Mouse (Mus musculus): ENCODE measurements around the gene Zfp82.
"Not testable (repeated sequence)": the region's sequence is repeated elsewhere in the genome, so short reads cannot be mapped to it uniquely, and the experiment has no call there.

Zfp82 gene

GRCm38 (mm10) chr7:30072146-30073028, at the start of gene Zfp82:
Zfp82 (minus strand) TSS chr7:30072900.
- peak; percentile 85 to 87 for DNase-seq (ENCODE audit: low spot score in 2 of 2)

GRCm38 (mm10) chr7:30122188-30122530, 49.5 kb upstream of the Zfp82 start:
- no peak for DNase-seq (ENCODE audit: low spot score in 2 of 2)

- peak; percentile 81 to 90 for DNase-seq (ENCODE audit: low spot score in 2 of 2)
These were observed 48.8 kb upstream of the Zfp82 start, which contains the start of gene Zfp382 for GRCm38 (mm10) chr7:30121308-30122187. Zfp382 (plus strand) TSS chr7:30121942.

- not testable (repeated sequence) for DNase-seq (ENCODE audit: low spot score in 2 of 2)
These were observed 45.2 kb upstream of the Zfp82 start for GRCm38 (mm10) chr7:30117935-30118334.

GRCm38 (mm10) chr7:30116076-30116475, 43.4 kb upstream of the Zfp82 start:
- no peak for DNase-seq (ENCODE audit: low spot score in 2 of 2)

- DNase-seq (ENCODE audit: low spot score in 2 of 2): peak; percentile 66 to 71
These were observed 26.6 kb upstream of the Zfp82 start for GRCm38 (mm10) chr7:30099297-30099696.

- no peak for DNase-seq (ENCODE audit: low spot score in 2 of 2)
These were observed 22.9 kb upstream of the Zfp82 start for GRCm38 (mm10) chr7:30095551-30096125.

- peak; percentile 87 to 91 for DNase-seq (ENCODE audit: low spot score in 2 of 2)
These were observed 22.1 kb upstream of the Zfp82 start, which contains the start of gene Zfp260 for GRCm38 (mm10) chr7:30094646-30095429. Zfp260 (plus strand) TSS chr7:30094777.

- no peak for DNase-seq (ENCODE audit: low spot score in 2 of 2)
These were observed 21.3 kb upstream of the Zfp82 start for GRCm38 (mm10) chr7:30093918-30094415.

- no peak for DNase-seq (ENCODE audit: low spot score in 2 of 2)
These were observed 20.0 kb upstream of the Zfp82 start for GRCm38 (mm10) chr7:30092666-30093065.

- no peak for DNase-seq (ENCODE audit: low spot score in 2 of 2)
These were observed 18.4 kb upstream of the Zfp82 start for GRCm38 (mm10) chr7:30090970-30091585.

- DNase-seq (ENCODE audit: low spot score in 2 of 2): peak; percentile 89 to 95
These were observed 17.6 kb upstream of the Zfp82 start, which contains the start of the genes Gm26920 and Zfp566 for GRCm38 (mm10) chr7:30090092-30090969. Gm26920 (minus strand) TSS chr7:30090410. Zfp566 (minus strand) TSS chr7:30090527.

GRCm38 (mm10) chr7:30089405-30089804, 16.7 kb upstream of the Zfp82 start:
- peak in 1 of 2 experiments; percentile 11 for DNase-seq (ENCODE audit: low spot score in 2 of 2)

- no peak for DNase-seq (ENCODE audit: low spot score in 2 of 2)
These were observed 13.8 kb upstream of the Zfp82 start for GRCm38 (mm10) chr7:30086524-30086923.

- DNase-seq (ENCODE audit: low spot score in 2 of 2): no peak
These were observed 8.1 kb downstream of the Zfp82 start for GRCm38 (mm10) chr7:30064622-30065021.

GRCm38 (mm10) chr7:30062478-30062877, 10.2 kb downstream of the Zfp82 start:
- peak in 1 of 2 experiments; percentile 20 for DNase-seq (ENCODE audit: low spot score in 2 of 2)

GRCm38 (mm10) chr7:30060341-30060740, 12.4 kb downstream of the Zfp82 start:
- DNase-seq (ENCODE audit: low spot score in 2 of 2): no peak

GRCm38 (mm10) chr7:30053591-30053990, 19.1 kb downstream of the Zfp82 start:
- no peak for DNase-seq (ENCODE audit: low spot score in 2 of 2)

GRCm38 (mm10) chr7:30050882-30051548, 21.7 kb downstream of the Zfp82 start, which contains the start of gene Zfp14:
Zfp14 (minus strand) TSS chr7:30051380.
- peak; percentile 79 to 85 for DNase-seq (ENCODE audit: low spot score in 2 of 2)
